Mouse (Mus musculus) regulatory T cell (primary cell): Measurements from ENCODE around the gene Gm340.

ENCODE experiments used
- in situ Hi-C: fragments of 300-600 bp; cut with MboI, MseI; formaldehyde crosslinking; loops from one replicate; pipeline ENCODE4 v1.15.1; 2025; ENCODE audit warnings: high pct_unique_total_duplicates

The Gm340 gene

GRCm38 (mm10) chr19:41581706-41582420 lies at the start of gene Gm340:
Gene Gm340 (plus strand): TSS chr19:41582370.
- in situ Hi-C loops: no loop called here

GRCm38 (mm10) chr19:41534021-41534420 lies 48.1 kb upstream of the Gm340 start:
- in situ Hi-C loops: no loop called here

GRCm38 (mm10) chr19:41556981-41557380 lies 25.2 kb upstream of the Gm340 start:
- in situ Hi-C loops: no loop called here

- in situ Hi-C loops: no loop called here
Observed at GRCm38 (mm10) chr19:41557491-41557890, 24.7 kb upstream of the Gm340 start.

- in situ Hi-C loops: no loop called here
Observed at GRCm38 (mm10) chr19:41558891-41559486, 23.2 kb upstream of the Gm340 start.

GRCm38 (mm10) chr19:41560856-41561255 lies 21.3 kb upstream of the Gm340 start:
- in situ Hi-C loops: no loop called here

- in situ Hi-C loops: no loop called here
Observed at GRCm38 (mm10) chr19:41568791-41569190, 13.4 kb upstream of the Gm340 start.

GRCm38 (mm10) chr19:41573700-41574099 lies 8.5 kb upstream of the Gm340 start:
- in situ Hi-C loops: no loop called here

- in situ Hi-C loops: no loop called here
Observed at GRCm38 (mm10) chr19:41577576-41577975, 4.6 kb upstream of the Gm340 start.

- in situ Hi-C loops: no loop called here
Observed at GRCm38 (mm10) chr19:41579311-41579920, 2.8 kb upstream of the Gm340 start.

GRCm38 (mm10) chr19:41582918-41583514 lies 846 bp downstream of the Gm340 start:
- in situ Hi-C loops: no loop called here

GRCm38 (mm10) chr19:41586752-41587151 lies 4.6 kb downstream of the Gm340 start:
- in situ Hi-C loops: no loop called here

GRCm38 (mm10) chr19:41587431-41588222 lies 5.5 kb downstream of the Gm340 start:
- in situ Hi-C loops: no loop called here

- in situ Hi-C loops: no loop called here
Observed at GRCm38 (mm10) chr19:41589026-41589425, 6.9 kb downstream of the Gm340 start.

- in situ Hi-C loops: no loop called here
Observed at GRCm38 (mm10) chr19:41589681-41590080, 7.5 kb downstream of the Gm340 start.

- in situ Hi-C loops: no loop called here
Observed at GRCm38 (mm10) chr19:41591808-41592207, 9.6 kb downstream of the Gm340 start.

- in situ Hi-C loops: no loop called here
Observed at GRCm38 (mm10) chr19:41597170-41597894, 15.2 kb downstream of the Gm340 start.

- in situ Hi-C loops: no loop called here
Observed at GRCm38 (mm10) chr19:41600647-41601046, 18.5 kb downstream of the Gm340 start.

GRCm38 (mm10) chr19:41606208-41606987 lies 24.2 kb downstream of the Gm340 start:
- in situ Hi-C loops: no loop called here

- in situ Hi-C loops: no loop called here
Observed at GRCm38 (mm10) chr19:41611683-41612082, 29.5 kb downstream of the Gm340 start.
